Mouse (Mus musculus) hindbrain, embryonic 10.5 days (tissue): ENCODE measurements at regions not wholly inside any gene's neighbourhood (a gene's known extent, or its start where the extent isn't known, plus 50 kb on each side); places are given as distances from the start of the nearest gene placed in this dataset.
A peak's percentile ranks its signal among the peaks of the same experiment; 100 is the strongest.
"Not testable (repeated sequence)": the region's sequence is repeated elsewhere in the genome, so short reads cannot be mapped to it uniquely, and the experiment has no call there.

Experiments used
- DNase-seq: peaks from one replicate; pipeline ENCODE4 v3.0.0-alpha.2; 2017; ENCODE audit warnings: low spot score
- H3K27ac ChIP-seq: fragments of 300-500 bp; sonication (generic); 2 replicates; pipeline ENCODE4 v1.5.1; 2016; ENCODE audit warnings: mild to moderate bottlenecking, moderate library complexity
- H3K27me3 ChIP-seq: fragments of 300-500 bp; sonication (generic); 2 replicates; pipeline ENCODE4 v1.6.1; 2016; ENCODE audit warnings: mild to moderate bottlenecking; ENCODE audit not compliant: poor library complexity, insufficient read depth, severe bottlenecking
- H3K36me3 ChIP-seq: fragments of 300-500 bp; sonication (generic); 2 replicates; pipeline ENCODE4 v1.6.1; 2016; ENCODE audit warnings: mild to moderate bottlenecking, moderate library complexity
- H3K4me1 ChIP-seq: fragments of 300-500 bp; sonication (generic); replicated peaks from 2 replicates; pipeline ENCODE4 v1.6.1; 2016; ENCODE audit warnings: mild to moderate bottlenecking
- H3K4me3 ChIP-seq: fragments of 300-500 bp; sonication (generic); 2 replicates; pipeline ENCODE4 v1.5.1; 2016; ENCODE audit warnings: mild to moderate bottlenecking, moderate library complexity
- H3K9me3 ChIP-seq: fragments of 300-500 bp; sonication (generic); 2 replicates; pipeline ENCODE4 v1.6.1; 2016; ENCODE audit warnings: mild to moderate bottlenecking, moderate library complexity
- WGBS: fragments of 180-500 bp; shearing (Covaris S2); methylation state at CpG from one replicate; pipeline ENCODE4 v1.1.7; 2016; 5-methylcytosine and 5-hydroxymethylcytosine counted together

DNA sequence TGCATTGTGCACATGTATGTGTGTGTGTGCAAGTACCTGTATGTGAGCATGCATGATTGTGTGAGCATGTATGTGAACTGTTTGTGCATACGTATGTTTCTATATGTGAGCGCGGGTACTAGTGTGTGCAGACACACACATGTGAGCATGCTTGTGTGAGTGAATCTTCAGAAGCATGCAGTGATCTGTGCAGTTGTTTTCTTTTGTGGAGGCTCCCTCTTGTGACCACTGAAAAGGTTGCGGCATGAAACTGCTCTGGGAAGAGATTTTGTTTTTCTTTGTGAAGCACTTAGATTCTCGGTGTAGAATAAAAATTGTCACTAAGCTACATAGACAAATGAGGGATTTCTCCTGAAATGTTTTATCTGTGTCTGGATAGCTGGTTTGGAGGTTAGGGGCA, 189.2 kb upstream of the Rapgef5 start:
- H3K36me3 ChIP-seq, H3K27me3 ChIP-seq, H3K4me3 ChIP-seq, H3K9me3 ChIP-seq, H3K4me1 ChIP-seq, DNase-seq: not testable (repeated sequence)
- 59% methylated on average over 5 of the region's 5 CpGs for WGBS
- peak overlapping the region; percentile 35; the same call in 1 of the 2 replicates for H3K27ac ChIP-seq

DNA sequence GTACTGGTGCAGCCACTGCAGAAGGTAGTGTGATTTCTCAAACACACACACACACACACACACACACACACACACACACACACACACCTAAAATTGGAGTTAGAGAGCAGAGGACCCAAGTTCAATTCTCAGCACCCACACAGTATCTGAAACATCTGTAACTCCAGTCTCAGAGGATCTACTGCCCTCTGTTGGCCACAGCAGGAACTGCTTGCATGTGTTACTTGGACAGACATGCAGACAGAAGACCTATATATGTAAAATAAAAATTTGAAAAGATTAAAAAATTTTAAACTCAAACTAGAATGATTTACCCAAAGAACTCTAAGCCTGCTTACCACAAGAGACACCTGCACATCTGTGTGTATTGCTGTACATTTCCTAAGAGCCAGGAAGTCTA, 185.9 kb upstream of the Rapgef5 start:
- no peaks in the 10 kb centered on the region for H3K36me3 ChIP-seq
- no peak overlapping the region for H3K4me3 ChIP-seq
- H3K27ac ChIP-seq = no peak overlapping the region
- no peaks in the 10 kb centered on the region for H3K4me1 ChIP-seq
- H3K27me3 ChIP-seq = no peaks in the 10 kb centered on the region
- no peak for DNase-seq
- peaks cover 6% of the 10 kb centered on the region for H3K9me3 ChIP-seq

DNA sequence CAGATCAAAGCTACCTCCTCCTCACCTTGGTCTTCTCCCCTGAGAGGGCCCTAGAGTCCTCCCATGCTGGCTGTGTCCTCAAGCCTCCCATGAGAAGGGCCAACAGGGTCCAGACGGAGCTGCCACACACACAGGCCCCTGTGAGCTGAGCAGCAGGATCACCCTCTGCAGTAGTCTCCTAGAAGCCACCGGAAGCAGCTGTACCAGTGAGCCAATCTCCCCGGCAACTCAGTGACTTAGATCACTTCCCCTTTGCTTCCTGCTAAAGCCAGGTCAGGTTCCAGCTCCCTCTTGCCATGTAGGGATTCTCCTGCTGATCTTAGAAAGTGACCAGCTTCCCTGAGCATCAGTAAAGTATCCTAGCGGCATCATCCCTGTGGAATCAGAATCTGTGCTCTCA, 179.4 kb upstream of the Rapgef5 start:
- no peak for DNase-seq
- H3K27ac ChIP-seq = peak overlapping the region; percentile 83
- no peaks in the 10 kb centered on the region for H3K27me3 ChIP-seq
- no peak overlapping the region for H3K4me3 ChIP-seq
- no peaks in the 10 kb centered on the region for H3K9me3 ChIP-seq
- H3K4me1 ChIP-seq = peaks cover 46% of the 10 kb centered on the region
- no peaks in the 10 kb centered on the region for H3K36me3 ChIP-seq
- 72% methylated on average over 4 of the region's 4 CpGs for WGBS

DNA sequence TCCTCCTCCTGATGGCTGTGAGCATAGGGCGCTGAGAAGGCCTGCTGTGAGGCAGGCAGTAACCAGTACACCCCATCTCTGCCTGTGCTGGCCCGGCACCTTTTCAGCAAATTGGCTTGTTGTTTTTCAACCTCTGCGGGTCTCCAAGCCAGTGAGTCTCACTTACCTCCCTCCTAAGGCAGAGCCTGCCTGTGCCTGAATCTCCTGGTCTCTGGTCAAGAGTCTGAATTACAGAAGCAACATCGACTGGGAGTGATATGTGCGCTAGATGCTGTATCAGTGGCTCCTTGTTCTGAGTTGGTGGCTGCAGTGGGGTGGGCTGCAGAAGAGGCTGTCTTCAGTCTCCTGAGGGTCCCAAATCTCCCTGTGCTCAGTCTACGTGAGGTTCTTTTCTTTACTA, 174.0 kb upstream of the Rapgef5 start:
- DNase-seq = peak; percentile 30
- no peak overlapping the region for H3K4me3 ChIP-seq
- WGBS = 37% methylated on average over 6 of the region's 6 CpGs
- H3K9me3 ChIP-seq = no peaks in the 10 kb centered on the region
- peaks cover 85% of the 10 kb centered on the region for H3K4me1 ChIP-seq
- no peaks in the 10 kb centered on the region for H3K27me3 ChIP-seq
- peak overlapping the region; percentile 86 for H3K27ac ChIP-seq
- no peaks in the 10 kb centered on the region for H3K36me3 ChIP-seq

DNA sequence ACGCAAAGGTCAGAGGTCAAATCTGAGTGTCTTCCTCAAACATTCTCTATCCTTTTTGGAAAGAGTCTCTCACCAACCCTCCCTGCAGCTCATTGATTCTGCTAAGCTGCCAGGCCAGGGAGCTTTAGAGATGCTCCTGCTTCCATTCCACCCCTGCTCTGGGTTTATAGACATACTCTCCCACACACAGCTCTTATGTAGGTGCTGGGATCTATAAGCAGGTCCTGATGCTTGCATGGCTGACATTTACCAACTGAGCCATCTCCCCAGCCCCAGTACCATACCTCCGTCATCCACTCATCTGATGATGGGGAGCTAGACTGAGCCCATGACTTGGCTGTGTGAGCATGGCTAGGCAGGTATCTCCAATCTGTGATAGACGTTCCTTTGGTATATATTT, 173.2 kb upstream of the Rapgef5 start:
- Histone ChIP-seq H3K4me1 (peaks cover 85% of the 10 kb centered on the region), H3K27me3 (no peaks in the 10 kb centered on the region), H3K9me3 (no peaks in the 10 kb centered on the region), H3K4me3 (no peak overlapping the region), H3K27ac (peak overlapping the region; percentile 86), H3K36me3 (no peaks in the 10 kb centered on the region)
- no peak for DNase-seq
- 77% methylated on average over 3 of the region's 3 CpGs for WGBS

DNA sequence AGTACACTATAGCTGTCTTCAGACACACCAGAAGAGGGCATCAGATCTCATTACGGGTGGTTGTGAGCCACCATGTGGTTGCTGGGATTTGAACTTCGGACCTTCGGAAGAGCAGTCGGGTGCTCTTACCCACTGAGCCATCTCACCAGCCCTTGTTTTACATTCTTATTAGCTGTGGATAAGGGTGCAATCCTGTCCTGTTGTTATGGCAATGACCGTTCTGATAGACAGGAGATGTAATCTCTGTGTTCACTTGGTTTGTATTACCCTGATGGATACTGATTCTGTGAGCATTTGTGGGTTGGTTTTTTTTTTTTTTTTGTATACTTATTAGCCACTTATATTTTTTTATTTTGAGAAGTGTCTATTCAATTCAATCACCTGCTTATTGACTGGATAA, 172.7 kb upstream of the Rapgef5 start:
- H3K27ac ChIP-seq = peak overlapping the region; percentile 91; the same call in 1 of the 2 replicates
- not testable (repeated sequence) for H3K27me3 ChIP-seq, H3K4me3 ChIP-seq, H3K9me3 ChIP-seq, H3K36me3 ChIP-seq, DNase-seq
- 69% methylated on average over 5 of the region's 5 CpGs for WGBS
- peaks cover 89% of the 10 kb centered on the region for H3K4me1 ChIP-seq

DNA sequence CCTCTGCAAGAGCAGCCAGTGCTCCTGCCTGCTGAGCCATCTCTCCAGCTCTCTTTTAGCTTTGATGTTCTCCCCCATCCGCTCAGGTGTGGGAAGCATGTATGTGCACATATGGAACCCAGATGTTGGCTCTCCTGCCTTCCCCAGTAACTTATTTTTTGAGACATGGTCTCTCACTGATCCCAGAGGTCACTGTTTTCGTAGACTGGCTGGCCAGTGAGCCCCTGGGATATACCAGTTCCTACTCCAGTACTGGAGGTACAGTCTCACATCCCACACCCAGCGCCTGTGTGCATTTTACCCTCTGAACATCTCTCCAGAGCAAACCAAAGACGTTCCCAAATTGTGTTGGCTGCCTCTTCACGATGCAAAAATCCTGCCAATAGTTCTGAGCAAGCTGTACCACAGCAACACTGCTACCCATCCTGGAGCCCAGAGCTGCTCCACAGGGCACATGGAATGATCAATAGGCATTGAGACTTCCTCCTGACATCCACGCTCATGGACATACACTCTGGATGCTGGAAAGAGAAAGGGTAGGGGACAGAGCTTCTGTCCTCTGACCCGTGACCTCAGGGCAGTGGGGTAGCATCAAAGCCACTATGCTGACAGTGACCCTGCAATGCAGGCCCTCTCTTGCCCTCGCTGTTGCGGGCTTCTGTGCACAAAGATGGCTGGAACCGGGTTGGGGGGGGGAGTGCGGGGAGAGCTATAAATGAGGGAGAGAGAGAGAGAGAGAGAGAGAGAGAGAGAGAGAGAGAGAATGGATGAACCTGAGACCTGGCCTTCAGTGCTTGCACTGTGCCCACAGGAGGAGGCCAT, 171.8 kb upstream of the Rapgef5 start:
- H3K27me3 ChIP-seq = no peaks in the 10 kb centered on the region
- peak overlapping the region; percentile 91 for H3K27ac ChIP-seq
- peak overlapping the region; percentile 38 for H3K4me3 ChIP-seq
- DNase-seq = peak; percentile 76
- H3K4me1 ChIP-seq = peaks cover 87% of the 10 kb centered on the region
- H3K9me3 ChIP-seq = no peaks in the 10 kb centered on the region
- H3K36me3 ChIP-seq = no peaks in the 10 kb centered on the region
- WGBS = 19% methylated on average over 11 of the region's 11 CpGs

DNA sequence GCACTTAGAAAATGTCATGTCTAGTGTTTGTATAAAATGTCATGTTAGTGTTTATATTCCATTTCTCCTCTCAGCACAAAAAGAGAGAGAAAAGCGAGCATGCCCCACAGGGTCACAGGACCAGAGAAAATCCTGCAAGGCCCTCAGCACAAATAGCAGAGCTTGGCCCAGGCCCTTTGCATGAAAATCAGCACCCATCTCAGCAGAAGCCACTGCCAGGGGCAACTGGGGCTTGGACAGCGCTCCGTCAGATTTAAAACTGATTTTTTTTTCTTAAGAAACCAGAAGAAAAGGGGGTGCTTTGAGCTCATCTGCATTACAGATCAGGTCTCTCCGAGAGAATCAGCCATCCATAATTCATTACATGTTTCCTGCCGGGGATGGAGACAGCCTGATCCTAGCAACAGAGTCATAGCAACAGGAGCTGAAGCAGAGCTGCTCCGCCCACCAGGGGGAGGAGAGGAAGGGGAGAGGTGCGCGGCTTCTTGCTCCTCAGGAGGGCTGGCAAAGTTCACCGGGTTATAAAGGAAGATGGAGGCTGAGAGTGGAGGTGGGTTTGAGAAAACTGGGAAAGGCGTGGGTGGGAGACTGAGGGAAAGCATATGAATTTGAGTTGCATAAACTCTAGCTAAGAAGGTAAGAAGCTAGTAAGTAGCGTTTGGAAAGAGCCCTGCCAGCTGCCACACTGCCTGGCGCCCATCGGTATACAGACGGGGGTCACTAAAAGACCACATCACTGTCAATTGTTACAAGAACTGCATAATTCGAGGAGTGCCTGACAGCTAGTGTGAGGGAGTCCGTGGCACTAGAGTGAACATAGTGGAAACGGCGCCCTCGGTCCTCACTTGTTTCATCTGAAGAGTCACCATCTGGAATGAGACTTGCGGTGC, 170.9 kb upstream of the Rapgef5 start:
- Histone ChIP-seq H3K27ac (peak overlapping the region; percentile 91), H3K27me3 (no peaks in the 10 kb centered on the region)
- DNase-seq = peak; percentile 88

DNA sequence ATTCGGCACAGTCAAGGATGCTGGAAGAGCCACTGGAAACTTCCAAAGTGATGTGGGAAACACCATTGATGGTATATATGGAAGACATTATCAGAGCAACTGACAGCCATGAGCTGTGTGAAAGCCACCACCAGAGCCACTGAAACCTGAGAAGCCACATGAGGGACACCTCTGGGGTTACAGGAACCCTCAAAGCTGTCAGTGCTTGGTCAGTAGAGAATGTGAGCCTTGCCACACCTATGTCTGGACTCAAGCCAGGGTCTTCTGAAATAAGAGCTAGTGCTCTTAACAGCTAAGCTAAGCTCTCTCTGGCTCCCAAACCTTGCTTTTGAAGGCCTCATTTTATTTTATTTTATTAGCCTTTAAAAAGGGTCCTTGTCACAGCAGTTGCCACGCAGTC, 170.2 kb upstream of the Rapgef5 start:
- H3K4me3 ChIP-seq = peak overlapping the region; percentile 38
- no peaks in the 10 kb centered on the region for H3K36me3 ChIP-seq
- no peaks in the 10 kb centered on the region for H3K9me3 ChIP-seq
- WGBS = 78% methylated on average over 2 of the region's 2 CpGs
- DNase-seq = no peak
- peak overlapping the region; percentile 91 for H3K27ac ChIP-seq
- H3K27me3 ChIP-seq = no peaks in the 10 kb centered on the region
- peaks cover 87% of the 10 kb centered on the region for H3K4me1 ChIP-seq

More for the DNA sequence above, 170.9 kb upstream of the Rapgef5 start:
- WGBS = 10% methylated on average over 20 of the region's 20 CpGs
- Histone ChIP-seq H3K4me3 (peak overlapping the region; percentile 38), H3K36me3 (no peaks in the 10 kb centered on the region), H3K9me3 (no peaks in the 10 kb centered on the region), H3K4me1 (peaks cover 86% of the 10 kb centered on the region)

DNA sequence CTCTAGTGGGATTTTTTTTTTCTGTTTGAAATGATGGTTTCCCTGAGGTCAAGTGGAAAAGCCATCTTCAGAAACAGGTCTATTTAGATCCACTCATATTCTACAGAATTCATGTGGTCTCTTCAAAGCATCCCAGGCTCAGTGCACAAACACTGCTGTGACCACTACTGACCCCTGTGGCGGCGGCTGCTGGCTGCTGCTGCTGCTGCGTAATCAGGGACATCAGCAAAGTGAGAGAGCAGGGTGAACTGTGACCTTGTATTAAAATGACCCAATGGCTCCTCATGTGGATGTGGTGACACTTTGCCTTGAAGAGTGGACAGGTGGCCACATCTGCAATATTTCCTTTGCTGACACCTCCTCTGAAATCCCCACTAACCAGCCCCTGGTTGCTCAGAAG, 169.1 kb upstream of the Rapgef5 start:
- Histone ChIP-seq H3K4me1 (peaks cover 87% of the 10 kb centered on the region), H3K4me3 (no peak overlapping the region), H3K27me3 (no peaks in the 10 kb centered on the region), H3K36me3 (no peaks in the 10 kb centered on the region), H3K9me3 (no peaks in the 10 kb centered on the region), H3K27ac (peak overlapping the region; percentile 91)
- DNase-seq = peak; percentile 39
- WGBS = 19% methylated on average over 3 of the region's 3 CpGs

DNA sequence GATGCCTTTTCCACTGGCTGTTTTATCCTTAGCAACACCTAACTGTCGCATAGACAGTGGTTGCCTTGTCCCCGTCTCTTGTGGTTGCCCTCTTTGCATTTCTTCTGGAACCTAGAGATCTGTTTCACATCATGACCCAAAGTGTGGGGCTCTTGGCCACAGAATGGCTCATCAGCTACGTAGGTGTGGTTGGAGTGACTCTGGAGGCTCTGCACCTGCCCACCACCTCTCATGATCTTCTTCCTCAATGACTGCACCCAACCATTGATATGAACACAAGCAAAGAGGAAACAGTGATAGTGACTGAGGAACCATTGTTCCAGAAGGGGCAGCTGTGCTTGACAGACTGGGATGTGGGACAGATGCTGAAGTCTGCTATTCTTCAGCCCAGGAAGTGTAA, 167.8 kb upstream of the Rapgef5 start:
- DNase-seq = no peak
- Histone ChIP-seq H3K9me3 (no peaks in the 10 kb centered on the region), H3K4me1 (peaks cover 84% of the 10 kb centered on the region), H3K27ac (peak overlapping the region; percentile 91), H3K36me3 (no peaks in the 10 kb centered on the region), H3K4me3 (no peak overlapping the region), H3K27me3 (no peaks in the 10 kb centered on the region)
- WGBS = 91% methylated on average over 3 of the region's 3 CpGs

DNA sequence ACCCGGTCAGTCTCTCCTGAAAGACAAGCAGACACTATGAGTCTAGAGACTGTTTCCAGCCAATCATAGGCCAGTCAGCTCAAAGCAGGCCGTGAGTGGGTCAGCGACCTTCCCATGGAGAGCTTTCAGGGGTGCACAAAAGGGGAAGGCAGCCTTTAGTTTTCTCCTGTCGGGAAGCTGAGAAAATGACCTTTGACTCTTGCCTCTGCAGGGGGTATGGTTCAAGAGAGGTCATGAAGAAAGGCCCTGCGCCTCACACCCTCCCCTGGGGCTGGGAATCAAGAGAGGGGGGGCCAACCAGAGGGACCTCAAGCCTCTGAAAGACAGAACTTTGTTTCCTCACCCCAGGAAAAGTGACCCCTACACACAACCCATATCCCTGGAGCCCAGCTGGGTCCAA, 164.4 kb upstream of the Rapgef5 start:
- Histone ChIP-seq H3K27ac (peak overlapping the region; percentile 84), H3K36me3 (no peaks in the 10 kb centered on the region), H3K27me3 (no peaks in the 10 kb centered on the region), H3K4me1 (peaks cover 56% of the 10 kb centered on the region), H3K9me3 (no peaks in the 10 kb centered on the region), H3K4me3 (no peak overlapping the region)
- peak; percentile 84 for DNase-seq
- 4% methylated on average over 5 of the region's 5 CpGs for WGBS

DNA sequence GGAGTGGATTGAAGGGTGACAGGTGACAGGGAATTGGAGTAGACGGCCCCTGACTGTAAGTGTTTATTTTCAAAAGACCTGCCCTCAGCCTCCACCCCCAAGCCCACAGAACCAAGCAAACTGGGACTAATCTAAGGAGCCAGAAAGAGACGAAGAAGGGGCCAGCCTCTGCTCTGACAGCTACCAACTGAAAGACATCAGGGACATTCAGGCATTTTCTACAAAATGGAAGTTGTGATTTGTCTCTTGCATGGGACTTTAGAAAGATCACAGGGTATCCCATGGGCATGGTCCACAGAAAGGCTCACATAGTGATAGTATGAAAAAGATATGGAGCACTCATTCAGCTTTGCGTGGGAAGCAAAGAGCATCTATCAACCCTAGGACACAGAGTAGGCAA, 163.8 kb upstream of the Rapgef5 start:
- WGBS = 35% methylated on average over 3 of the region's 3 CpGs
- H3K27ac ChIP-seq = peak overlapping the region; percentile 84
- peak; percentile 44 for DNase-seq

More for the DNA sequence above, 163.8 kb upstream of the Rapgef5 start:
- H3K9me3 ChIP-seq = no peaks in the 10 kb centered on the region
- H3K36me3 ChIP-seq = no peaks in the 10 kb centered on the region
- no peak overlapping the region for H3K4me3 ChIP-seq
- peaks cover 56% of the 10 kb centered on the region for H3K4me1 ChIP-seq
- no peaks in the 10 kb centered on the region for H3K27me3 ChIP-seq
